Mouse (Mus musculus) intestine, embryonic 14.5 days (tissue): ENCODE measurements around the gene Cd7. TPM values are rescaled to one million over a fixed set of nuclear protein-coding genes. Genes with fewer than 3 reads are reported as not detected.

Experiments
- ATAC-seq: fragments of 200-750 bp; cut with Nextera tagmentation; replicated peaks from 2 replicates; pipeline ENCODE4 v1.8.0; 2017; ENCODE audit warnings: low read depth, moderate number of reproducible peaks, moderate TSS enrichment, moderate library complexity; ENCODE audit not compliant: low FRiP score, low TSS enrichment
- DNase-seq: peaks from one replicate; pipeline ENCODE4 v3.0.0-alpha.2; 2018; ENCODE audit warnings: low spot score
- H3K27ac ChIP-seq: fragments of 300-500 bp; sonication (generic); 2 replicates; pipeline ENCODE4 v1.5.1; 2014; ENCODE audit warnings: low read depth, mild to moderate bottlenecking, control low read depth
- H3K27me3 ChIP-seq: fragments of 300-500 bp; sonication (generic); replicated peaks from 2 replicates; pipeline ENCODE4 v1.6.1; 2014; ENCODE audit warnings: low read length, control low read depth; ENCODE audit not compliant: control insufficient read depth, insufficient read depth
- H3K36me3 ChIP-seq: fragments of 300-500 bp; sonication (generic); 2 replicates; pipeline ENCODE4 v1.6.1; 2014; ENCODE audit warnings: low read length, control low read depth; ENCODE audit not compliant: control insufficient read depth, insufficient read depth
- H3K4me1 ChIP-seq: fragments of 300-500 bp; sonication (generic); replicated peaks from 2 replicates; pipeline ENCODE4 v1.6.1; 2014; ENCODE audit warnings: low read length, control low read depth, mixed read lengths; ENCODE audit not compliant: control insufficient read depth, insufficient read depth
- H3K4me2 ChIP-seq: fragments of 300-500 bp; sonication (generic); 2 replicates; pipeline ENCODE4 v1.6.1; 2014; ENCODE audit warnings: low read length
- H3K4me3 ChIP-seq: fragments of 300-500 bp; sonication (generic); 2 replicates; pipeline ENCODE4 v1.5.1; 2014; ENCODE audit warnings: low read depth, low read length, control low read depth, mixed read lengths
- H3K9ac ChIP-seq: fragments of 300-500 bp; sonication (generic); 2 replicates; pipeline ENCODE4 v1.6.1; 2014; ENCODE audit warnings: mild to moderate bottlenecking, low read length
- H3K9me3 ChIP-seq: fragments of 300-500 bp; sonication (generic); 2 replicates; pipeline ENCODE4 v1.6.1; 2016; ENCODE audit warnings: low read length, control low read depth; ENCODE audit not compliant: control insufficient read depth
- WGBS: fragments of 180-500 bp; shearing (Covaris S2); extraction: QIAGEN DNeasy Blood & Tissue Kit; methylation state at CpG from one replicate; pipeline ENCODE4 v1.1.7; 2014; 5-methylcytosine and 5-hydroxymethylcytosine counted together
- polyA plus RNA-seq: library from polyadenylated mRNA; unstranded; fragments of >200 nt; fragmentation: Nextera tagmentation; extraction: Ambion mirVana; gene quantifications from 2 replicates; pipeline ENCODE4 v1.2.1, GENCODE M21; 2014

The Cd7 gene
- polyA plus RNA-seq, 1 experiment from 2014 or later, result 2.9 TPM

- no peaks in the 10 kb centered on the region for H3K9me3 ChIP-seq
- H3K4me3 ChIP-seq, result no peak overlapping the region
- ATAC-seq, result no peak
- no peak overlapping the region for H3K4me2 ChIP-seq
- H3K27ac ChIP-seq, result no peak overlapping the region
- no peak for DNase-seq
- no peaks in the 10 kb centered on the region for H3K27me3 ChIP-seq
- no peaks in the 10 kb centered on the region for H3K36me3 ChIP-seq
- no peak overlapping the region for H3K9ac ChIP-seq
- H3K4me1 ChIP-seq, result no peaks in the 10 kb centered on the region
- 69% methylated on average over 4 of the region's 4 CpGs for WGBS
These were observed 2.4 kb upstream of the Cd7 start for GRCm38 (mm10) chr11:121041636-121042035.

DNA sequence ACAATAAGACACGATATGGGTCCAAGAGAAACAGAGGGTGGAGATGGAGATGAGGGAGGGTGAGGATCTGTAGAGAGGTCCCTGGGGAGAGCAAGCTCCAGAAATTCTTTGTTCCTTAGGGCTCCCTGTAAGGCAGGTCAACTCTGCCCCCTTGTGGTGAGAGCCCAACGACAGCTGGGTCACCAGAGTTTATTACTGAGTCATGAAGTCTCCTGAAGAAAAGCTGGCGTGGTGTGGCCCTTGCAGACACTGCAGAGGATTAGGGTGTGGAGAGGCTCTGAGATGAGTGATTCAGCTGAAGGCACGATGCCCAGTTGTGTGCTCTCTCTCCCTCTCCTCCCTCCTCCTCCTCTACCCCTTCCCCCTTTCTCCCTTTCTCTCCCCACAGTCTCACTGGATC is 2.0 kb upstream of the Cd7 start:
- DNase-seq (peak; percentile 93), ATAC-seq (peak; percentile 62; the same call in 1 of the 2 replicates)
- Histone ChIP-seq H3K4me1 (no peaks in the 10 kb centered on the region), H3K36me3 (no peaks in the 10 kb centered on the region), H3K27me3 (no peaks in the 10 kb centered on the region), H3K4me3 (no peak overlapping the region), H3K27ac (no peak overlapping the region), H3K9me3 (no peaks in the 10 kb centered on the region), H3K4me2 (no peak overlapping the region), H3K9ac (no peak overlapping the region)
- WGBS, result 4% methylated on average over 4 of the region's 4 CpGs

- Histone ChIP-seq H3K27ac (no peak overlapping the region), H3K4me2 (no peak overlapping the region), H3K36me3 (no peaks in the 10 kb centered on the region), H3K4me3 (no peak overlapping the region), H3K9me3 (no peaks in the 10 kb centered on the region), H3K4me1 (no peaks in the 10 kb centered on the region), H3K9ac (no peak overlapping the region), H3K27me3 (no peaks in the 10 kb centered on the region)
- no peak for ATAC-seq
- 83% methylated on average over 11 of the region's 11 CpGs for WGBS
- no peak for DNase-seq
These were observed 615 bp downstream of the Cd7 start for GRCm38 (mm10) chr11:121038366-121039240.

- no peak for ATAC-seq
- no peak overlapping the region for H3K4me2 ChIP-seq
- no peak for DNase-seq
- no peaks in the 10 kb centered on the region for H3K27me3 ChIP-seq
- no peak overlapping the region for H3K27ac ChIP-seq
- no peaks in the 10 kb centered on the region for H3K4me1 ChIP-seq
- WGBS, result 75% methylated on average over 5 of the region's 5 CpGs
- H3K4me3 ChIP-seq, result no peak overlapping the region
- H3K9ac ChIP-seq, result no peak overlapping the region
- no peaks in the 10 kb centered on the region for H3K36me3 ChIP-seq
- no peaks in the 10 kb centered on the region for H3K9me3 ChIP-seq
These were observed 6.1 kb downstream of the Cd7 start for GRCm38 (mm10) chr11:121033118-121033517.

- Histone ChIP-seq H3K4me2 (no peak overlapping the region), H3K36me3 (no peaks in the 10 kb centered on the region), H3K9me3 (no peaks in the 10 kb centered on the region), H3K9ac (no peak overlapping the region), H3K27ac (no peak overlapping the region), H3K4me3 (no peak overlapping the region), H3K4me1 (no peaks in the 10 kb centered on the region), H3K27me3 (no peaks in the 10 kb centered on the region)
- DNase-seq (no peak), ATAC-seq (no peak)
- WGBS, result 84% methylated on average over 7 of the region's 7 CpGs
These were observed 12.0 kb downstream of the Cd7 start for GRCm38 (mm10) chr11:121027259-121027658.

DNA sequence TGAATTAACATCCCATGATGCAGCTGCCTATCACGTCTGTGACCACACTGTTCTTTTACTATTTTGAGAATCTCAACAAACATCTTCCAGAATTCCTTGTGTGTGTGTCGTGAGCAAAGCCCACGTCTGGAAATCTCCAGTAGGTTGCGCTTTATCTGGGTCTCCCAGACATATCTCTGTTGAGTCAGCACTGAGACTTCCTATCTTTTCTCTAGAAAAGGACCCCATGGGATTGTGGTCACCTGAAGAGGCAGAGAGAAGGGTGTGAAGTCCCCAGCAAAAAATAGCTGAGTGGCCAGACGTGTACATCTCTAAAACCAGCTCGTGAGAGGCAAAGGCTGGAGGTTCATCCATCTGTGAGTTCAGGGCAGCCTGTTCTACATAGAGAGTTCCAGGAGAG is 15.1 kb downstream of the Cd7 start:
- H3K4me1 ChIP-seq, result no peaks in the 10 kb centered on the region
- H3K36me3 ChIP-seq, result no peaks in the 10 kb centered on the region
- no peak overlapping the region for H3K4me3 ChIP-seq
- WGBS, result 67% methylated on average over 6 of the region's 6 CpGs
- H3K4me2 ChIP-seq, result no peak overlapping the region
- no peak overlapping the region for H3K27ac ChIP-seq
- H3K27me3 ChIP-seq, result no peaks in the 10 kb centered on the region
- no peaks in the 10 kb centered on the region for H3K9me3 ChIP-seq
- DNase-seq, result no peak
- ATAC-seq, result no peak
- no peak overlapping the region for H3K9ac ChIP-seq

DNA sequence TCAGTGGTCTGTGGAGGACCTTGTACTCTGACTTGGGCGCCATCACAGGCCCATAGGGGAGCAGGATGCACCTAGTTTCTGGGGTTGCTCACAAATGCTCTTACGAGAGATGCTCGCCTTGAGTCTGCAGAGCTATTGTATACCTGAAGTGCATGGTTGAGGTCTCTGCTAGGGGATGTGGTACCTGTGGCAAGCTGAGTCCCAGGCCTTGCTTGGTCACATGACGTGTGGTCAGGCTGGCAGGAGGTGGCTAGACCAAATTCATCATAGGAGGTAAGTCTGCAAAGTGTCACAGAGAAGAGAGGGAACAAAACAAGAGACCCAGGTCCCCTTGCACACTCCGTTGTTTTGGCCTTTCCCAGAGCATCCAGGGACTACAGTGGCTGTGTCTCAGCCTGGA is 19.7 kb downstream of the Cd7 start:
- no peak for DNase-seq
- ATAC-seq, result no peak
- no peak overlapping the region for H3K9ac ChIP-seq
- H3K4me2 ChIP-seq, result no peak overlapping the region
- no peaks in the 10 kb centered on the region for H3K36me3 ChIP-seq
- H3K9me3 ChIP-seq, result no peaks in the 10 kb centered on the region
- H3K27me3 ChIP-seq, result no peaks in the 10 kb centered on the region
- 82% methylated on average over 5 of the region's 5 CpGs for WGBS
- no peak overlapping the region for H3K4me3 ChIP-seq
- no peak overlapping the region for H3K27ac ChIP-seq
- peaks cover 6% of the 10 kb centered on the region for H3K4me1 ChIP-seq

DNA sequence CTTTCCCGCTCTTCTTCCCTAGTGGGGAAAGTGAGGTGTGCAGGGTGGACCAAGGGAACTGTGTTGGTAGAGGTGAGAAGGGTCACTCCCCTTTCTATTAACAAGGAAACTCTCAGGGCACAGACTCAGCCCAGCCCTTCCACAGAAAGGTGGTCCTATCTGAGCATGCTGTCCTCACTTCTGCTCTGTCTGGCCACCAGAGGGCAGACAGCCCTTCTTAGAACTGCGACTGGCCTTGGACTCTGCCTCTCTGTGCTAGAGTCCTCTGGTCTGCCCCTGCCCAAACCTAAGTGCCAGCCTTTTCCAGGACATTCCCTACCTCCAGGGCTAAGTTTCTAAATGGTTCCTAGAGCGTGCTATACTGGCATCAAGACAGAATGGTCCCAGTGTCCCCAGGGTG is 21.5 kb downstream of the Cd7 start:
- H3K9ac ChIP-seq, result no peak overlapping the region
- H3K9me3 ChIP-seq, result no peaks in the 10 kb centered on the region
- WGBS, result 42% methylated on average over 3 of the region's 3 CpGs
- ATAC-seq (peak; percentile 63; the same call in 1 of the 2 replicates), DNase-seq (peak; percentile 67)
- H3K27ac ChIP-seq, result no peak overlapping the region
- H3K4me3 ChIP-seq, result no peak overlapping the region
- no peaks in the 10 kb centered on the region for H3K27me3 ChIP-seq
- no peak overlapping the region for H3K4me2 ChIP-seq
- H3K36me3 ChIP-seq, result no peaks in the 10 kb centered on the region
- H3K4me1 ChIP-seq, result peaks cover 6% of the 10 kb centered on the region

DNA sequence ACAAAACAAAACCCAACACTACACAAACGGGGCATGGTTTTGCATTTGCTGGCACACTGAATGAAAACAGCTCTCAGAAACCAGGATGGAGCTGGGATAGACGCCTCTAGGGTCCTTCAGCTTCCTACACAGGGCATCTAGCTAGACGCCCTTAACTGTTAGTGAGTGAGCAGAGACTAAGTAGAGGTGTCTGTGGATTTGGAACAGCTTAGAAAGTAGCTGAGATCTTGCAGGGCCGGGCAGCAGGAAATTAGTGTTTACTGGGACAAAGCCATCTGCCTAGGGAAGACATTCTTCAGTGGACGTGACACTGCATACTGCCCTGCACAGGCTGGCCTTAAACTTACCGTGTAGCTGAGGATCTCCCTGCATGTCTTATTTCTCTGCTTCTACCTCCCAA is 23.7 kb downstream of the Cd7 start:
- Histone ChIP-seq H3K27ac (peak overlapping the region; percentile 43), H3K4me2 (peak overlapping the region; percentile 46), H3K4me1 (peaks cover 6% of the 10 kb centered on the region), H3K4me3 (no peak overlapping the region), H3K9ac (no peak overlapping the region), H3K9me3 (no peaks in the 10 kb centered on the region), H3K27me3 (no peaks in the 10 kb centered on the region), H3K36me3 (no peaks in the 10 kb centered on the region)
- DNase-seq (no peak), ATAC-seq (no peak)
- WGBS, result 33% methylated on average over 6 of the region's 6 CpGs
